Mouse (Mus musculus) left cerebral cortex, adult 18-20 months (tissue): ENCODE results near the gene Art3. TPM values are rescaled to one million over a fixed set of nuclear protein-coding genes. Genes with fewer than 3 reads are reported as not detected.

ENCODE experiments used
- microRNA-seq, 2 experiments: library from miRNA; unstranded; fragments of <30 nt; microRNA quantifications; one replicate each; pipeline ENCODE4 v1.2.0; 2021
- total RNA-seq, 2 experiments: library from RNA; stranded (reverse); gene quantifications; 2 replicates each; pipeline ENCODE4 v1.2.3; 2021

The Art3 gene
- total RNA-seq, 2 experiments from 2014 or later, result 2.3 to 5.6 TPM

Small RNA genes lying within 50 kb of the gene (microRNA-seq; reads per million reads assigned to microRNA genes)
- gene Mir6415, result 0 reads per million in 2 experiments

Other genes with a start within 250 kb of the Art3 start
- 100 to 1,000 TPM; 245 to 252 TPM for gene G3bp2, start 248.1 kb upstream of the Art3 start, total RNA-seq
- gene Uso1, start 193.9 kb upstream of the Art3 start, total RNA-seq, result 10 to 100 TPM; 77.8 to 80.2 TPM
- not detected for gene U90926, start 116.4 kb upstream of the Art3 start, total RNA-seq
- under 1 TPM; 0.46 to 0.91 TPM for gene Ppef2, start 75.5 kb upstream of the Art3 start, total RNA-seq
- 10 to 100 TPM; 37.9 to 38.9 TPM for gene Naaa, start 53.7 kb upstream of the Art3 start, total RNA-seq
- 10 to 100 TPM; 18.5 to 19.1 TPM for gene Sdad1, start 21.3 kb upstream of the Art3 start, total RNA-seq
- gene Cxcl9, start 3.7 kb upstream of the Art3 start, total RNA-seq, result not detected
- gene Cxcl10, start 17.1 kb downstream of the Art3 start, total RNA-seq, result under 1 TPM; 0.72 to 0.87 TPM
- gene Nup54, start 103.4 kb downstream of the Art3 start, total RNA-seq, result 10 to 100 TPM; 26.7 to 27.1 TPM
- 10 to 100 TPM; 91.4 to 94.1 TPM for gene Scarb2, start 175.0 kb downstream of the Art3 start, total RNA-seq
- under 1 TPM in 1 of 2 experiments, not detected in 1; 0.28 TPM for gene Fam47e, start 223.2 kb downstream of the Art3 start, total RNA-seq